Mouse (Mus musculus): ENCODE data around the gene Dtwd1. TPM values are rescaled to one million over a fixed set of nuclear protein-coding genes. Genes with fewer than 3 reads are reported as not detected.
"Not testable (repeated sequence)": the region's sequence is repeated elsewhere in the genome, so short reads cannot be mapped to it uniquely, and the experiment has no call there.

The Dtwd1 gene
- polyA plus RNA-seq, 1 experiment from 2014 or later = 20.8 TPM

- H3K9ac ChIP-seq (ENCODE audit: low read length) = no peak overlapping the region
- no peak for TF ChIP-seq CTCF (IDR thresholded peaks at IDR 0.05; ENCODE audit: low read depth)
- TF ChIP-seq EP300 (optimal IDR thresholded peaks at IDR 0.05) = no peak
- DNase-seq (ENCODE audit: low spot score) = no peak
- 86% methylated on average over 1 of the region's 1 CpGs for WGBS
- H3K4me1 ChIP-seq (replicated peaks; ENCODE audit: control insufficient read depth, insufficient read depth) = no peaks in the 10 kb centered on the region
- no peak overlapping the region for H3K27ac ChIP-seq (replicated peaks)
- H3K36me3 ChIP-seq (ENCODE audit: control insufficient read depth, insufficient read depth, low read length) = no peaks in the 10 kb centered on the region
- no peaks in the 10 kb centered on the region for H3K9me3 ChIP-seq (ENCODE audit: control insufficient read depth, low read length)
- no peaks in the 10 kb centered on the region for H3K27me3 ChIP-seq (ENCODE audit: control insufficient read depth, insufficient read depth, low read length)
- H3K4me3 ChIP-seq (ENCODE audit: low read depth, low read length) = no peak overlapping the region
- H3K4me2 ChIP-seq (replicated peaks; ENCODE audit: low read depth) = no peak overlapping the region
- ATAC-seq (ENCODE audit: low FRiP score, low TSS enrichment) = no peak
Measured at GRCm38 (mm10) chr2:126171427-126171826, 19.5 kb downstream of the Dtwd1 start.

GRCm38 (mm10) chr2:126191306-126191705, 39.4 kb downstream of the Dtwd1 start:
- no peaks in the 10 kb centered on the region for H3K9me3 ChIP-seq (ENCODE audit: control insufficient read depth, low read length)
- H3K4me3 ChIP-seq (ENCODE audit: low read depth, low read length) = no peak overlapping the region
- ATAC-seq (ENCODE audit: low FRiP score, low TSS enrichment) (no peak), DNase-seq (ENCODE audit: low spot score) (no peak)
- TF ChIP-seq EP300 (optimal IDR thresholded peaks at IDR 0.05) (no peak), CTCF (IDR thresholded peaks at IDR 0.05; ENCODE audit: low read depth) (no peak)
- WGBS = 54% methylated on average over 4 of the region's 4 CpGs
- no peaks in the 10 kb centered on the region for H3K4me1 ChIP-seq (replicated peaks; ENCODE audit: control insufficient read depth, insufficient read depth)
- H3K9ac ChIP-seq (ENCODE audit: low read length) = no peak overlapping the region
- H3K36me3 ChIP-seq (ENCODE audit: control insufficient read depth, insufficient read depth, low read length) = no peaks in the 10 kb centered on the region
- H3K4me2 ChIP-seq (replicated peaks; ENCODE audit: low read depth) = no peak overlapping the region
- H3K27me3 ChIP-seq (ENCODE audit: control insufficient read depth, insufficient read depth, low read length) = no peaks in the 10 kb centered on the region
- H3K27ac ChIP-seq (replicated peaks) = no peak overlapping the region

GRCm38 (mm10) chr2:126192129-126192528, 40.2 kb downstream of the Dtwd1 start:
- no peaks in the 10 kb centered on the region for H3K27me3 ChIP-seq (ENCODE audit: control insufficient read depth, insufficient read depth, low read length)
- no peaks in the 10 kb centered on the region for H3K9me3 ChIP-seq (ENCODE audit: control insufficient read depth, low read length)
- DNase-seq (ENCODE audit: low spot score) (no peak), ATAC-seq (ENCODE audit: low FRiP score, low TSS enrichment) (no peak)
- WGBS = 71% methylated on average over 2 of the region's 2 CpGs
- H3K9ac ChIP-seq (ENCODE audit: low read length) = no peak overlapping the region
- H3K4me1 ChIP-seq (replicated peaks; ENCODE audit: control insufficient read depth, insufficient read depth) = no peaks in the 10 kb centered on the region
- no peak overlapping the region for H3K4me2 ChIP-seq (replicated peaks; ENCODE audit: low read depth)
- no peak overlapping the region for H3K4me3 ChIP-seq (ENCODE audit: low read depth, low read length)
- TF ChIP-seq EP300 (optimal IDR thresholded peaks at IDR 0.05) (no peak), CTCF (IDR thresholded peaks at IDR 0.05; ENCODE audit: low read depth) (no peak)
- H3K27ac ChIP-seq (replicated peaks) = no peak overlapping the region
- no peaks in the 10 kb centered on the region for H3K36me3 ChIP-seq (ENCODE audit: control insufficient read depth, insufficient read depth, low read length)

GRCm38 (mm10) chr2:126195631-126196356, 43.9 kb downstream of the Dtwd1 start:
- Histone ChIP-seq H3K27ac (replicated peaks) (no peak overlapping the region), H3K9ac (ENCODE audit: low read length) (no peak overlapping the region), H3K4me3 (ENCODE audit: low read depth, low read length) (no peak overlapping the region), H3K9me3 (ENCODE audit: control insufficient read depth, low read length) (no peaks in the 10 kb centered on the region), H3K27me3 (ENCODE audit: control insufficient read depth, insufficient read depth, low read length) (no peaks in the 10 kb centered on the region), H3K4me1 (replicated peaks; ENCODE audit: control insufficient read depth, insufficient read depth) (no peaks in the 10 kb centered on the region), H3K36me3 (ENCODE audit: control insufficient read depth, insufficient read depth, low read length) (no peaks in the 10 kb centered on the region), H3K4me2 (replicated peaks; ENCODE audit: low read depth) (no peak overlapping the region)
- TF ChIP-seq EP300 (optimal IDR thresholded peaks at IDR 0.05) (no peak), CTCF (IDR thresholded peaks at IDR 0.05; ENCODE audit: low read depth) (no peak)
- 63% methylated on average over 12 of the region's 12 CpGs for WGBS
- DNase-seq (ENCODE audit: low spot score) (no peak), ATAC-seq (ENCODE audit: low FRiP score, low TSS enrichment) (no peak)

- Histone ChIP-seq H3K9me3 (ENCODE audit: control insufficient read depth, low read length) (no peaks in the 10 kb centered on the region), H3K36me3 (ENCODE audit: control insufficient read depth, insufficient read depth, low read length) (no peaks in the 10 kb centered on the region), H3K4me1 (replicated peaks; ENCODE audit: control insufficient read depth, insufficient read depth) (no peaks in the 10 kb centered on the region), H3K4me3 (ENCODE audit: low read depth, low read length) (no peak overlapping the region), H3K27me3 (ENCODE audit: control insufficient read depth, insufficient read depth, low read length) (no peaks in the 10 kb centered on the region), H3K4me2 (replicated peaks; ENCODE audit: low read depth) (no peak overlapping the region), H3K9ac (ENCODE audit: low read length) (no peak overlapping the region), H3K27ac (replicated peaks) (no peak overlapping the region)
- WGBS = 65% methylated on average over 3 of the region's 3 CpGs
- ATAC-seq (ENCODE audit: low FRiP score, low TSS enrichment) (no peak), DNase-seq (ENCODE audit: low spot score) (no peak)
- TF ChIP-seq EP300 (optimal IDR thresholded peaks at IDR 0.05) (no peak), CTCF (IDR thresholded peaks at IDR 0.05; ENCODE audit: low read depth) (no peak)
Measured at GRCm38 (mm10) chr2:126198971-126199370, 47.0 kb downstream of the Dtwd1 start.

GRCm38 (mm10) chr2:126211011-126211680, 59.2 kb downstream of the Dtwd1 start:
- WGBS = 75% methylated on average over 6 of the region's 6 CpGs
- Histone ChIP-seq H3K4me2 (replicated peaks; ENCODE audit: low read depth) (no peak overlapping the region), H3K4me1 (replicated peaks; ENCODE audit: control insufficient read depth, insufficient read depth) (no peaks in the 10 kb centered on the region), H3K36me3 (ENCODE audit: control insufficient read depth, insufficient read depth, low read length) (no peaks in the 10 kb centered on the region), H3K27ac (replicated peaks) (no peak overlapping the region), H3K9ac (ENCODE audit: low read length) (no peak overlapping the region), H3K4me3 (ENCODE audit: low read depth, low read length) (no peak overlapping the region), H3K9me3 (ENCODE audit: control insufficient read depth, low read length) (no peaks in the 10 kb centered on the region), H3K27me3 (ENCODE audit: control insufficient read depth, insufficient read depth, low read length) (no peaks in the 10 kb centered on the region)
- ATAC-seq (ENCODE audit: low FRiP score, low TSS enrichment) = no peak
- TF ChIP-seq CTCF (IDR thresholded peaks at IDR 0.05; ENCODE audit: low read depth) = no peak
- TF ChIP-seq EP300 (optimal IDR thresholded peaks at IDR 0.05) = no peak
- DNase-seq (ENCODE audit: low spot score) = no peak

- not testable (repeated sequence) for H3K36me3 ChIP-seq (ENCODE audit: control insufficient read depth, insufficient read depth, low read length); H3K9ac ChIP-seq (ENCODE audit: low read length); DNase-seq (ENCODE audit: low spot score); H3K4me3 ChIP-seq (ENCODE audit: low read depth, low read length); H3K4me2 ChIP-seq (replicated peaks; ENCODE audit: low read depth); H3K27me3 ChIP-seq (ENCODE audit: control insufficient read depth, insufficient read depth, low read length); H3K4me1 ChIP-seq (replicated peaks; ENCODE audit: control insufficient read depth, insufficient read depth); H3K27ac ChIP-seq (replicated peaks); ATAC-seq (ENCODE audit: low FRiP score, low TSS enrichment); H3K9me3 ChIP-seq (ENCODE audit: control insufficient read depth, low read length)
- WGBS = 89% methylated on average over 3 of the region's 3 CpGs
Measured at GRCm38 (mm10) chr2:126214800-126215199, 62.9 kb downstream of the Dtwd1 start, which contains the start of gene Gm17555. Gene Gm17555, plus strand, starts transcription at chr2:126215100.

Measured in stomach, postnatal 0 days (tissue).